Mouse (Mus musculus) kidney, adult 2 months (tissue): Measurements from ENCODE around the gene Plekhh3. TPM values are rescaled to one million over a fixed set of nuclear protein-coding genes. Genes with fewer than 3 reads are reported as not detected.

Source experiments
- DNase-seq: peaks from one replicate; pipeline ENCODE4 v3.0.0; 2021
- H3K27ac ChIP-seq: fragments of 200-500 bp; 2 replicates; pipeline ENCODE4 v1.5.1; 2012; ENCODE audit warnings: low read depth, low read length, control low read depth, inconsistent platforms; ENCODE audit not compliant: insufficient read depth
- H3K27me3 ChIP-seq: fragments of 200-500 bp; replicated peaks from 2 replicates; pipeline ENCODE4 v1.6.1; 2012; ENCODE audit warnings: mild to moderate bottlenecking, moderate library complexity, low read length, inconsistent platforms; ENCODE audit not compliant: control insufficient read depth, insufficient read depth
- H3K36me3 ChIP-seq: fragments of 200-500 bp; 2 replicates; pipeline ENCODE4 v1.6.1; 2012; ENCODE audit warnings: mild to moderate bottlenecking, moderate library complexity, low read length, inconsistent platforms; ENCODE audit not compliant: control insufficient read depth, insufficient read depth
- H3K4me1 ChIP-seq: fragments of 200-500 bp; 2 replicates; pipeline ENCODE4 v1.6.1; 2011; ENCODE audit warnings: low read length; ENCODE audit not compliant: control insufficient read depth, insufficient read depth
- H3K4me3 ChIP-seq: fragments of 200-500 bp; 2 replicates; pipeline ENCODE4 v1.5.1; 2011; ENCODE audit warnings: mild to moderate bottlenecking, low read depth, low read length, control low read depth; ENCODE audit not compliant: insufficient read depth
- CTCF ChIP-seq: fragments of 200-500 bp; conservative IDR thresholded peaks from 2 replicates; pipeline ENCODE4 v1.5.1; 2011; ENCODE audit warnings: low read depth, mild to moderate bottlenecking, control low read depth, low read length, moderate library complexity, mixed read lengths; ENCODE audit not compliant: insufficient read depth, insufficient read length
- POLR2A ChIP-seq: fragments of 200-500 bp; IDR thresholded peaks from one replicate; pipeline ENCODE4 v1.6.1; 2011; ENCODE audit warnings: low read depth, low read length, control low read depth
- WGBS: fragments of 180-500 bp; shearing (Covaris S2); methylation state at CpG from one replicate; pipeline ENCODE4 v1.1.7; 2018; 5-methylcytosine and 5-hydroxymethylcytosine counted together
- polyA plus RNA-seq: library from polyadenylated mRNA; depleted of rRNA; stranded (reverse); fragments of >200 nt; gene quantifications from 2 replicates; pipeline ENCODE4 v1.2.3, GENCODE M21; 2012

Plekhh3 gene
- polyA plus RNA-seq, 1 experiment = 19.3 TPM

GRCm38 (mm10) chr11:101173631-101174388 is 2.7 kb upstream of the Plekhh3 start:
- 7% methylated on average over 61 of the region's 61 CpGs for WGBS
- peak overlapping the region; percentile 65 for H3K27ac ChIP-seq
- H3K27me3 ChIP-seq = no peaks in the 10 kb centered on the region

GRCm38 (mm10) chr11:101173112-101173511 is 2.0 kb upstream of the Plekhh3 start:
- H3K4me1 ChIP-seq = peaks cover 26% of the 10 kb centered on the region; the same call in 1 of the 2 replicates
- H3K27me3 ChIP-seq = no peaks in the 10 kb centered on the region
- H3K27ac ChIP-seq = peak overlapping the region; percentile 33

More at GRCm38 (mm10) chr11:101173631-101174388, 2.7 kb upstream of the Plekhh3 start:
- Histone ChIP-seq H3K4me3 (peak overlapping the region; percentile 51), H3K36me3 (no peaks in the 10 kb centered on the region), H3K4me1 (peaks cover 26% of the 10 kb centered on the region; the same call in 1 of the 2 replicates)
- DNase-seq = peak; percentile 89
- TF ChIP-seq POLR2A (no peak), CTCF (peak; percentile 71)

GRCm38 (mm10) chr11:101172434-101172815 is 1.3 kb upstream of the Plekhh3 start:
- Histone ChIP-seq H3K36me3 (no peaks in the 10 kb centered on the region; the same call in 1 of the 2 replicates), H3K27me3 (no peaks in the 10 kb centered on the region), H3K4me1 (peaks cover 26% of the 10 kb centered on the region; the same call in 1 of the 2 replicates), H3K4me3 (peak overlapping the region; percentile 59), H3K27ac (peak overlapping the region; percentile 84)
- DNase-seq = no peak
- TF ChIP-seq CTCF = no peak
- TF ChIP-seq POLR2A = no peak
- 10% methylated on average over 5 of the region's 5 CpGs for WGBS

More at GRCm38 (mm10) chr11:101173112-101173511, 2.0 kb upstream of the Plekhh3 start:
- Histone ChIP-seq H3K36me3 (no peaks in the 10 kb centered on the region), H3K4me3 (no peak overlapping the region)
- WGBS = 5% methylated on average over 11 of the region's 11 CpGs
- no peak for TF ChIP-seq POLR2A
- DNase-seq = peak; percentile 93

DNA sequence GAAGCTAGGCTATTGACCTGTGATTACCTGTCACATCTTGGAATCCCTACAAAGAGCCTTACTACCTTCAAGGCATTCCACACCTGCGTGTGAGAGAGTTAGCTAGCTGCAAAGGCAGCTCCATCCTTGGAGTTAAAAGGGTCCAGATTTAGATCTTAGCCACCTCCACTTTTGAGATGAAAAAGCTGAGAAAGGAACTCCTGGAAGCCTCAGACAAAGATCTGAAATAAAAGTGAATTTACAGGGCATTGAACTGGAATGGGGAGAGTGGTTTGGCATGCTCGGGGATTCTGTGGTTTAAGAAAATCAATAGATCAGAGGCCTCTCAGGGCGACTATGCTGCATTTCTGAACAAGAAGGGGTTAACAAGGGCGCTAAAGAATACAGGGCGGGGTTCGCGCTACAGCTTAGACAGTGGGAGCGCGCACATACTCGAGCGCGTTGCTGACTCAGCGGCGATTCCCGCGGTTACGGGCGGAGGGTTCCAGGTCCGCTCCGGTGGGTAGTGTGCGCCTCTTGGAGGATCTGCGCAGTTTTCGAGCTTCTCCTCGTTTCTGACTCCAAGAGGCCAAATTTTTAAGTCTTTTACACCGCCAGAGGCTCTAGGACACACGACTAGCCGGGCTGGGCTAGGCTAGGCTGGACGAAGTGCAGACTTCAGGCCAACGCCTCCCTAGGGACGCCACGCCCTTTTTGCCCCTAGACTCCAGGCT is 726 bp upstream of the Plekhh3 start:
- peak overlapping the region; percentile 84 for H3K27ac ChIP-seq
- under 1% methylated on average over 31 of the region's 31 CpGs for WGBS
- no peaks in the 10 kb centered on the region; the same call in 1 of the 2 replicates for H3K36me3 ChIP-seq
- H3K27me3 ChIP-seq = no peaks in the 10 kb centered on the region
- H3K4me1 ChIP-seq = peaks cover 26% of the 10 kb centered on the region; the same call in 1 of the 2 replicates
- TF ChIP-seq CTCF = no peak
- TF ChIP-seq POLR2A = no peak
- peak overlapping the region; percentile 59 for H3K4me3 ChIP-seq
- DNase-seq = peak; percentile 80

GRCm38 (mm10) chr11:101170354-101170810 is 769 bp downstream of the Plekhh3 start, which contains the start of gene Cntnap1:
Gene Cntnap1 (plus strand): TSS chr11:101170523.
- H3K4me1 ChIP-seq = peaks cover 26% of the 10 kb centered on the region; the same call in 1 of the 2 replicates
- H3K27me3 ChIP-seq = no peaks in the 10 kb centered on the region
- peaks cover 2% of the 10 kb centered on the region; the same call in 1 of the 2 replicates for H3K36me3 ChIP-seq
- TF ChIP-seq POLR2A = peak; percentile 8
- TF ChIP-seq CTCF = no peak
- 1% methylated on average over 35 of the region's 35 CpGs for WGBS
- H3K27ac ChIP-seq = peak within 1 kb of the TSS; percentile 86
- peak within 1 kb of the TSS; percentile 91 for H3K4me3 ChIP-seq
- DNase-seq = peak; percentile 65

- no peaks in the 10 kb centered on the region for H3K27me3 ChIP-seq
- no peak for DNase-seq
- peak overlapping the region; percentile 86; the same call in 1 of the 2 replicates for H3K27ac ChIP-seq
- peaks cover 24% of the 10 kb centered on the region; the same call in 1 of the 2 replicates for H3K4me1 ChIP-seq
- H3K36me3 ChIP-seq = peaks cover 2% of the 10 kb centered on the region; the same call in 1 of the 2 replicates
- H3K4me3 ChIP-seq = peak overlapping the region; percentile 91
- TF ChIP-seq CTCF (no peak), POLR2A (no peak)
- 32% methylated on average over 17 of the region's 17 CpGs for WGBS
These were observed 1.6 kb downstream of the Plekhh3 start for GRCm38 (mm10) chr11:101169301-101170107.
